Mouse (Mus musculus) liver, embryonic 14 days (tissue): ENCODE data around the gene C1ql2. TPM values are rescaled to one million over a fixed set of nuclear protein-coding genes. Genes with fewer than 3 reads are reported as not detected.

Source experiments
- polyA plus RNA-seq: library from polyadenylated mRNA; depleted of rRNA; stranded (reverse); fragments of >200 nt; gene quantifications from 2 replicates; pipeline ENCODE4 v1.2.3, GENCODE M21; 2012; rRNA removed

The C1ql2 gene
- not detected in 2 replicates for polyA plus RNA-seq

DNA sequence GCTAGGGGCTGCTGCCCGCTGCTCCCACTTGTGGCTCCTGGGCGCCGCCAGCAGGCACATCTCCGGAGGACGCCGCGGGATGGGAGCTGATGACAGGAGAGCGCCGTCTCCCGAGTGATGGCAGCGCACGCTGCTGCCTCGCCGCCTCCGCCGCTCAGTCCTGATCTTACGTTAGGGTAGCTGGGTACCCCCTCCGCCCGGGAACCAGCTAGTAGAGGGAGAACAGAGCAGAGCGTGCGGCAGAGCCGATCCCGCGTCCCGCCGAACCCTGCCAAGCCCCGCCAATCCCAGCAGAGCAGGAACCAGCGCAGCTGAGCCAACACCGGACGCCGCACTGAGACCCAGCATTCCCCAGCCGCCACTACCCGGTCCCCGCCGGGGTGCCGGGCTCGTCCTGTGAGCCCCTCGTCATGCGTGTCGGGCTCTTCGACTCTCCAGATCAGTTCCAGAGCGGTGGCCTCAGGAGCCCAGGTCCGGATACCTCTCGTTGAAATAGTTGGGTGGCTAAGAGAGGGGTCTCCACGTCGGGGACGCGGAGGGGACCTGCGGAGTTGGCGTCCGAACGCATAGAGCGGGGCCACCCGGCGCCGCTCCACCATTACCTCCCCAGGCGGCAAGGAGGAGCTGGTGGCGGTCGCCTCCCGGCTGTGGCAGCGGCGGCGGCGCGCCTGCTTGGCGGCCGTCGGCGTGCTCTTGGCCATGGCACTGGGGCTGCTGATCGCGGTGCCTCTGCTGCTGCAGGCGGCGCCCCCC lies at the start of gene C1ql2:
C1ql2 (plus strand) TSS at position 164 of the 753 bp plus-strand sequence.

Other genes with a start within 250 kb of the C1ql2 start
- gene Dbi, start 219.5 kb upstream of the C1ql2 start, polyA plus RNA-seq, result 343 and 376 TPM in 2 replicates
- 3.4 and 4.3 TPM in 2 replicates for gene 3110009E18Rik, start 219.4 kb upstream of the C1ql2 start, polyA plus RNA-seq
- 34.2 and 37.5 TPM in 2 replicates for gene Steap3, start 67.9 kb upstream of the C1ql2 start, polyA plus RNA-seq
- 28.5 and 30.1 TPM in 2 replicates for gene Marco, start 164.4 kb downstream of the C1ql2 start, polyA plus RNA-seq